Mouse (Mus musculus) heart, adult 11 months (tissue): ENCODE results near the gene Zfp90.
"Not testable (repeated sequence)": the region's sequence is repeated elsewhere in the genome, so short reads cannot be mapped to it uniquely, and the experiment has no call there.

ENCODE experiments used
- DNase-seq: peaks from one replicate; pipeline ENCODE4 v3.0.0; 2022

The Zfp90 gene

GRCm38 (mm10) chr8:106415182-106415971 is at the start of gene Zfp90:
Gene Zfp90, plus strand, starts transcription at chr8:106415327.
- DNase-seq = peak; percentile 99

GRCm38 (mm10) chr8:106368501-106368900 is 46.6 kb upstream of the Zfp90 start:
- no peak for DNase-seq

GRCm38 (mm10) chr8:106369069-106369468 is 46.1 kb upstream of the Zfp90 start:
- no peak for DNase-seq

- no peak for DNase-seq
Observed at GRCm38 (mm10) chr8:106375957-106376356, 39.2 kb upstream of the Zfp90 start.

GRCm38 (mm10) chr8:106376862-106377261 is 38.3 kb upstream of the Zfp90 start:
- no peak for DNase-seq

GRCm38 (mm10) chr8:106378501-106379048 is 36.6 kb upstream of the Zfp90 start:
- peak; percentile 98 for DNase-seq

GRCm38 (mm10) chr8:106379357-106379756 is 35.8 kb upstream of the Zfp90 start:
- DNase-seq = no peak

GRCm38 (mm10) chr8:106381026-106381425 is 34.1 kb upstream of the Zfp90 start:
- no peak for DNase-seq

- peak; percentile 94 for DNase-seq
Observed at GRCm38 (mm10) chr8:106387801-106388415, 27.2 kb upstream of the Zfp90 start.

GRCm38 (mm10) chr8:106394493-106394892 is 20.6 kb upstream of the Zfp90 start:
- peak; percentile 97 for DNase-seq

- peak; percentile 99 for DNase-seq
Observed at GRCm38 (mm10) chr8:106399694-106400093, 15.4 kb upstream of the Zfp90 start.

GRCm38 (mm10) chr8:106400181-106400580 is 14.9 kb upstream of the Zfp90 start:
- no peak for DNase-seq

GRCm38 (mm10) chr8:106403246-106403933 is 11.7 kb upstream of the Zfp90 start:
- DNase-seq = peak; percentile 96

GRCm38 (mm10) chr8:106404825-106405224 is 10.3 kb upstream of the Zfp90 start:
- peak; percentile 93 for DNase-seq

GRCm38 (mm10) chr8:106405810-106406209 is 9.3 kb upstream of the Zfp90 start:
- peak; percentile 94 for DNase-seq

GRCm38 (mm10) chr8:106410055-106410454 is 5.1 kb upstream of the Zfp90 start:
- no peak for DNase-seq

GRCm38 (mm10) chr8:106410564-106410963 is 4.6 kb upstream of the Zfp90 start:
- DNase-seq = no peak

GRCm38 (mm10) chr8:106411783-106412451 is 3.2 kb upstream of the Zfp90 start:
- DNase-seq = peak; percentile 94

GRCm38 (mm10) chr8:106417692-106418091 is 2.6 kb downstream of the Zfp90 start:
- peak; percentile 90 for DNase-seq

- DNase-seq = no peak
Observed at GRCm38 (mm10) chr8:106431088-106431487, 16.0 kb downstream of the Zfp90 start.

GRCm38 (mm10) chr8:106431952-106432351 is 16.8 kb downstream of the Zfp90 start:
- not testable (repeated sequence) for DNase-seq

- peak; percentile 91 for DNase-seq
Observed at GRCm38 (mm10) chr8:106432954-106433570, 17.9 kb downstream of the Zfp90 start.
